Mouse (Mus musculus) testis, adult 2 months (tissue): ENCODE data around the gene Xbp1.

ENCODE experiments used
- CTCF ChIP-seq: fragments of 200-500 bp; IDR thresholded peaks from 2 replicates; pipeline ENCODE4 v1.5.1; 2012; ENCODE audit warnings: low read depth, mild to moderate bottlenecking, inconsistent platforms, low read length, moderate library complexity; ENCODE audit not compliant: control insufficient read depth, insufficient read depth, insufficient replicate concordance
- POLR2A ChIP-seq: fragments of 200-500 bp; IDR thresholded peaks from 2 replicates; pipeline ENCODE4 v1.6.1; 2012; ENCODE audit warnings: low read depth, mild to moderate bottlenecking, inconsistent platforms, low read length, moderate library complexity; ENCODE audit not compliant: control insufficient read depth

DNA sequence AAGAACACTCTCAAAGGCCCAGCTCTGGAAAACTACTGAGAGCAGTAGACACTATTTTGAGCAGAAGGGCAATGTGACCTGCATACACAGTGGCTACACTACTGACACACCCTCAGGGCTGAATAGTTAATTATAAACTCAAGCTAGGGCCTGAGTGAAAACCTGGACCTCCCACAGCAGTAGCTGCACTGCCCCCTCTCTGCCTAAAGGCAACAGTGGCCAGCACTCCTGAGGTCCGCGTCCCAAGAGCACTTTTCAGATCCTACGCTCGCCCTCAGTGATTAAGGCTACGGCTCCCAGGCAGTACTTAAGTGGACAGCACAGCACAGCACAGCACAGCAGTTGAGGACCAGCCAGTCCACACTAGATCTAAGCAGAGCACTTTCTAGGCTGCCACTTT is 12.6 kb downstream of the Xbp1 start:
- TF ChIP-seq POLR2A (no peak), CTCF (no peak)
